Mouse (Mus musculus) MEL (cell line): Measurements from ENCODE around the gene Plb1. TPM values are rescaled to one million over a fixed set of nuclear protein-coding genes. Genes with fewer than 3 reads are reported as not detected.

Experiments used
- DNase-seq: peaks from one replicate; pipeline ENCODE4 v3.0.0; 2011; ENCODE audit warnings: low read depth, low spot score
- H3K27ac ChIP-seq: 2 replicates; pipeline ENCODE4 v1.5.1; 2012; ENCODE audit warnings: low read depth, mild to moderate bottlenecking, control low read depth, low read length, moderate library complexity; ENCODE audit not compliant: control insufficient read depth
- H3K27me3 ChIP-seq, 2 experiments: fragments of 150-350 bp in 1 of 2; sonication (generic) in 1 of 2; 2 replicates each; pipeline ENCODE4 v1.6.1; 2012; ENCODE audit warnings: low read length in 2 of 2, mild to moderate bottlenecking in 2 of 2, improper control_type of control experiment in 1 of 2, moderate library complexity in 1 of 2; ENCODE audit not compliant: insufficient read depth in 2 of 2, control insufficient read depth in 1 of 2
- H3K36me3 ChIP-seq, 2 experiments: 2 replicates each; pipeline ENCODE4 v1.6.1; 2012 to 2014; ENCODE audit warnings: low read length in 2 of 2, improper control_type of control experiment in 1 of 2, inconsistent platforms in 1 of 2, mild to moderate bottlenecking in 1 of 2; ENCODE audit not compliant: insufficient read depth in 2 of 2, control insufficient read depth in 1 of 2
- H3K4me1 ChIP-seq, 2 experiments: fragments of 150-350 bp in 1 of 2; sonication (generic) in 1 of 2; 2 replicates each; pipeline ENCODE4 v1.6.1; 2012; ENCODE audit warnings: low read length in 2 of 2, improper control_type of control experiment in 1 of 2, mild to moderate bottlenecking in 1 of 2; ENCODE audit not compliant: insufficient read depth in 2 of 2, control insufficient read depth in 1 of 2
- H3K4me3 ChIP-seq, 2 experiments: fragments of 150-350 bp in 1 of 2; sonication (generic) in 1 of 2; 2 replicates each; pipeline ENCODE4 v1.5.1; 2012; ENCODE audit warnings: low read depth in 2 of 2, low read length in 2 of 2, mild to moderate bottlenecking in 2 of 2, moderate library complexity in 2 of 2, control low read depth in 1 of 2, improper control_type of control experiment in 1 of 2; ENCODE audit not compliant: control insufficient read depth in 1 of 2, insufficient read depth in 1 of 2
- H3K79me2 ChIP-seq: 2 replicates; pipeline ENCODE4 v1.6.1; 2012; ENCODE audit warnings: mild to moderate bottlenecking, low read length, moderate library complexity; ENCODE audit not compliant: control insufficient read depth, poor library complexity, insufficient read depth
- H3K9ac ChIP-seq: 2 replicates; pipeline ENCODE4 v1.6.1; 2012; ENCODE audit warnings: low read depth, mild to moderate bottlenecking, control low read depth, low read length, moderate library complexity; ENCODE audit not compliant: control insufficient read depth, poor library complexity, severe bottlenecking
- H3K9me3 ChIP-seq: fragments of 150-350 bp; sonication (generic); replicated peaks from 2 replicates; pipeline ENCODE4 v1.6.1; 2012; ENCODE audit warnings: mild to moderate bottlenecking, low read length, improper control_type of control experiment, moderate library complexity; ENCODE audit not compliant: insufficient read depth
- BHLHE40 ChIP-seq: IDR thresholded peaks from 2 replicates; pipeline ENCODE4 v1.6.1; 2012; ENCODE audit warnings: low read depth, mild to moderate bottlenecking, inconsistent platforms, low read length, improper control_type of control experiment, borderline replicate concordance
- CTCF ChIP-seq, 3 experiments: IDR thresholded peaks in 2 of 3; conservative IDR thresholded peaks in 1 of 3; 2 replicates each; pipeline ENCODE4 v1.5.1; 2011 to 2012; ENCODE audit warnings: low read length in 3 of 3, low read depth in 2 of 3, mild to moderate bottlenecking in 2 of 3, improper control_type of control experiment in 1 of 3, inconsistent platforms in 1 of 3, mixed read lengths in 1 of 3, moderate library complexity in 1 of 3; ENCODE audit not compliant: control insufficient read depth in 1 of 3, insufficient read depth in 1 of 3, poor library complexity in 1 of 3, severe bottlenecking in 1 of 3
- JUND ChIP-seq: IDR thresholded peaks from 2 replicates; pipeline ENCODE4 v1.6.1; 2011; ENCODE audit warnings: low read depth, mild to moderate bottlenecking, improper control_type of control experiment, low read length
- MAZ ChIP-seq: IDR thresholded peaks from 2 replicates; pipeline ENCODE4 v1.6.1; 2012; ENCODE audit warnings: low read depth, mild to moderate bottlenecking, inconsistent platforms, low read length, improper control_type of control experiment
- MEF2A ChIP-seq: IDR thresholded peaks from 2 replicates; pipeline ENCODE4 v1.6.1; 2014; ENCODE audit warnings: low read depth, mild to moderate bottlenecking, inconsistent platforms, low read length, improper control_type of control experiment; ENCODE audit not compliant: poor library complexity, insufficient replicate concordance, severe bottlenecking; ENCODE audit errors: extremely low read depth
- MXI1 ChIP-seq: IDR thresholded peaks from 2 replicates; pipeline ENCODE4 v1.6.1; 2011; ENCODE audit warnings: mild to moderate bottlenecking, low read depth, low read length, improper control_type of control experiment
- MYC ChIP-seq: IDR thresholded peaks from 2 replicates; pipeline ENCODE4 v1.6.1; 2011; ENCODE audit warnings: low read depth, mild to moderate bottlenecking, low read length, improper control_type of control experiment, moderate library complexity
- NELFE ChIP-seq: IDR thresholded peaks from 2 replicates; pipeline ENCODE4 v1.6.1; 2011; ENCODE audit warnings: low read depth, low read length, improper control_type of control experiment
- NRF1 ChIP-seq: IDR thresholded peaks from 2 replicates; pipeline ENCODE4 v1.6.1; 2014; ENCODE audit warnings: low read depth, mild to moderate bottlenecking, inconsistent platforms, low read length, improper control_type of control experiment, moderate library complexity; ENCODE audit not compliant: poor library complexity, insufficient read depth, severe bottlenecking
- POLR2A ChIP-seq, 2 experiments: IDR thresholded peaks; 2 replicates each; pipeline ENCODE4 v1.6.1; 2011 to 2012; ENCODE audit warnings: low read length in 2 of 2, mild to moderate bottlenecking in 2 of 2, control low read depth in 1 of 2, improper control_type of control experiment in 1 of 2, low read depth in 1 of 2, moderate library complexity in 1 of 2; ENCODE audit not compliant: control insufficient read depth in 1 of 2, insufficient read depth in 1 of 2, poor library complexity in 1 of 2
- RAD21 ChIP-seq: IDR thresholded peaks from 2 replicates; pipeline ENCODE4 v1.6.1; 2011; ENCODE audit warnings: mild to moderate bottlenecking, low read depth, low read length, improper control_type of control experiment
- RCOR1 ChIP-seq: IDR thresholded peaks from 2 replicates; pipeline ENCODE4 v1.6.1; 2012; ENCODE audit warnings: low read depth, mild to moderate bottlenecking, inconsistent platforms, low read length, improper control_type of control experiment
- SIN3A ChIP-seq: IDR thresholded peaks from 2 replicates; pipeline ENCODE4 v1.6.1; 2012; ENCODE audit warnings: low read length, improper control_type of control experiment, inconsistent platforms
- SMC3 ChIP-seq: IDR thresholded peaks from 2 replicates; pipeline ENCODE4 v1.6.1; 2011; ENCODE audit warnings: low read depth, low read length, improper control_type of control experiment
- TAL1 ChIP-seq: IDR thresholded peaks from 2 replicates; pipeline ENCODE4 v1.6.1; 2012; ENCODE audit warnings: mild to moderate bottlenecking, inconsistent platforms, low read length, moderate library complexity, mixed read lengths
- TBP ChIP-seq: IDR thresholded peaks from 2 replicates; pipeline ENCODE4 v1.8.0; 2011; ENCODE audit warnings: low read depth, low read length, improper control_type of control experiment
- USF2 ChIP-seq, 2 experiments: IDR thresholded peaks; 2 replicates each; pipeline ENCODE4 v1.6.1; 2011 to 2012; ENCODE audit warnings: improper control_type of control experiment in 2 of 2, low read length in 2 of 2, borderline replicate concordance in 1 of 2, inconsistent platforms in 1 of 2, low read depth in 1 of 2, mild to moderate bottlenecking in 1 of 2; ENCODE audit not compliant: insufficient read depth in 1 of 2
- ZKSCAN1 ChIP-seq: IDR thresholded peaks from 2 replicates; pipeline ENCODE4 v1.6.1; 2012; ENCODE audit warnings: low read depth, mild to moderate bottlenecking, inconsistent platforms, low read length, improper control_type of control experiment, moderate library complexity
- polyA plus RNA-seq, 2 experiments: library from polyadenylated mRNA; stranded (reverse) in 1 of 2; unstranded in 1 of 2; fragments of >175 nt in 1 of 2; fragments of >200 nt in 1 of 2; gene quantifications; 2 replicates each; pipeline versions ENCODE4 v1.2.1 to v1.2.4; 2012; ENCODE audit warnings: low replicate concordance in 2 of 2, low read depth in 1 of 2; ENCODE audit not compliant: insufficient read length in 2 of 2, insufficient read depth in 1 of 2, missing spikeins in 1 of 2
- total RNA-seq: library from RNA; depleted of rRNA; stranded (reverse); fragments of 300-350 nt; gene quantifications from 2 replicates; pipeline ENCODE4 v1.2.3, GENCODE M21; 2012

The Plb1 gene
- total and polyA plus RNA-seq, 3 experiments: not detected

DNA sequence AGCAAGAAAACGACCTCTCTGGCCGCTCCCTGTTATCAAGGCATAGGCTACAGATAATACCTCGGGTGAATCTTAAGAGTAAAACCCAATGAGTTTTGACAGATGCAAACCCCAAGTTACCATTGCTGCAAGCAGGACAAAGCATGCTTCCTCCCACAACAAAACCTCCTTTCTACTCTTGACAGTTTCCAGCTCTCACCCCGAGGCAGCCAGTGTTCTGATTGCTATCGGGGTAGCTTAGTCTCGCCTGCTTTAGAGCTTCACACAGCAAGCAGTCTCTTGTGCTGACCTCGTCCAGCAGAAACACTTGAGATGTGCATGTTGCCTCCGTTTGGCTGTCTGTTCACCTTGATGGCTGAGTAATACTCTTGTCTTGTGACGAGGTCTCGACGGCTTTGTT, 44.8 kb upstream of the Plb1 start:
- H3K79me2 ChIP-seq: no peaks in the 10 kb centered on the region
- no peak for DNase-seq

DNA sequence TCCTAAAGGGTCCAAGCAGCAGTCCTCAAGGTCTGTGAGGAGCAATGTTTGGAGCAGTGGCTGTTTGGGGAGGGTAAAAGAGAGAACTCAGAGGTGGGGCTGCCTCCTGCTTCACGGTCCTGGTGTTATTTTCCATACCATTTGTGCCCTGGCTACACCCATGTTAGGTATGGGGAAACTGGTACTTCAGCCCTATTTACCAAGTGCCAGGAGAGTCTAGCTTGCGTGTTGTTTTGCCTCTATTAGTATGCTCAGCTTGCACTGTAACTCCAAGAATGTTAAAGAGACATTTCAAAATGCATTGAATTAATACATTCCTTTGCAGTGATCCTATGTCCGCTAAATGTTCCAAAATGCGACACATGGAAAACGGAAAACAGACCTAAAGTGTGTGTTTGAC, 41.2 kb upstream of the Plb1 start:
- Histone ChIP-seq H3K27ac (no peak overlapping the region), H3K27me3 (0 out of 4 replicates have a peak, but pooled peaks cover 0 to 3% of the 10 kb centered on the region in 2 experiments), H3K79me2 (no peaks in the 10 kb centered on the region), H3K9me3 (no peaks in the 10 kb centered on the region), H3K9ac (no peak overlapping the region), H3K4me3 (no peak overlapping the region), H3K36me3 (peaks cover 0 to 3% of the 10 kb centered on the region in 2 experiments; a peak in 1 of 4 replicates), H3K4me1 (peaks cover 0 to 16% of the 10 kb centered on the region in 2 experiments; a peak in 2 of 4 replicates)
- TF ChIP-seq SMC3 (no peak), RCOR1 (no peak), MXI1 (no peak), SIN3A (no peak), JUND (no peak)
- DNase-seq: no peak

More for the DNA sequence above, 44.8 kb upstream of the Plb1 start:
- peaks cover 0 to 4% of the 10 kb centered on the region in 2 experiments; a peak in 1 of 4 replicates for H3K4me1 ChIP-seq
- H3K27me3 ChIP-seq: 0 out of 4 replicates have a peak, but pooled peaks cover 0 to 3% of the 10 kb centered on the region in 2 experiments
- no peaks in the 10 kb centered on the region for H3K9me3 ChIP-seq
- no peaks in the 10 kb centered on the region for H3K36me3 ChIP-seq
- no peak overlapping the region for H3K27ac ChIP-seq
- no peak overlapping the region for H3K9ac ChIP-seq
- TF ChIP-seq BHLHE40 (no peak), MYC (no peak), RAD21 (no peak), MEF2A (no peak), NELFE (no peak), MAZ (no peak), POLR2A (IDR thresholded peaks at IDR 0.05; ENCODE audit: control insufficient read depth in 1 of 2, insufficient read depth in 1 of 2, low read depth in 1 of 2, low read length in 2 of 2, poor library complexity in 1 of 2) (no peak), CTCF (IDR thresholded peaks at IDR 0.05 in 2 of 3, conservative IDR thresholded peaks at IDR 0.05 in 1 of 3; ENCODE audit: control insufficient read depth in 1 of 3, insufficient read depth in 1 of 3, low read depth in 2 of 3, low read length in 3 of 3, poor library complexity in 1 of 3, severe bottlenecking in 1 of 3) (no peak), TAL1 (no peak), USF2 (IDR thresholded peaks at IDR 0.05; ENCODE audit: borderline replicate concordance in 1 of 2, insufficient read depth in 1 of 2, low read depth in 1 of 2, low read length in 2 of 2) (no peak), ZKSCAN1 (no peak), NRF1 (no peak), TBP (no peak)
- H3K4me3 ChIP-seq: no peak overlapping the region
